Mouse (Mus musculus) frontal cortex, adult 2 months (tissue): ENCODE data around the gene Mau2. TPM values are rescaled to one million over a fixed set of nuclear protein-coding genes. Genes with fewer than 3 reads are reported as not detected.
"Not testable (repeated sequence)": the region's sequence is repeated elsewhere in the genome, so short reads cannot be mapped to it uniquely, and the experiment has no call there.

Experiments used
- DNase-seq, 2 experiments: peaks; one replicate each; pipeline ENCODE4 v3.0.0; 2022; ENCODE audit warnings: low spot score in 1 of 2; ENCODE audit errors: extremely low spot score in 1 of 2
- polyA plus RNA-seq: library from polyadenylated mRNA; depleted of rRNA; stranded (reverse); fragments of >200 nt; gene quantifications from 2 replicates; pipeline ENCODE4 v1.2.3, GENCODE M21; 2012; rRNA removed

Gene Mau2
- 93.1 and 102 TPM in 2 replicates for polyA plus RNA-seq

GRCm38 (mm10) chr8:70042583-70043455 lies at the start of gene Mau2, which contains the start of gene Sugp1:
Mau2 (minus strand) TSS chr8:70042734.
Sugp1 (plus strand) TSS chr8:70042813.
- DNase-seq = peak; percentile 89 to 95

- DNase-seq = no peak
Observed at GRCm38 (mm10) chr8:70089296-70089960, 46.9 kb upstream of the Mau2 start.

GRCm38 (mm10) chr8:70087836-70088650 lies 45.5 kb upstream of the Mau2 start:
- DNase-seq = peak in 1 of 2 experiments; percentile 76

- DNase-seq = no peak
Observed at GRCm38 (mm10) chr8:70087237-70087636, 44.7 kb upstream of the Mau2 start.

- DNase-seq = no peak
Observed at GRCm38 (mm10) chr8:70086151-70086550, 43.6 kb upstream of the Mau2 start.

GRCm38 (mm10) chr8:70084191-70085065 lies 41.9 kb upstream of the Mau2 start:
- DNase-seq = no peak

GRCm38 (mm10) chr8:70083285-70083684 lies 40.8 kb upstream of the Mau2 start, which contains the start of gene Hapln4:
Hapln4 (plus strand) TSS chr8:70083457.
- DNase-seq = peak in 1 of 2 experiments; percentile 71

GRCm38 (mm10) chr8:70081976-70082375 lies 39.4 kb upstream of the Mau2 start:
- no peak for DNase-seq

- DNase-seq = no peak
Observed at GRCm38 (mm10) chr8:70073682-70074081, 31.1 kb upstream of the Mau2 start.

GRCm38 (mm10) chr8:70073120-70073519 lies 30.6 kb upstream of the Mau2 start:
- no peak for DNase-seq

- no peak for DNase-seq
Observed at GRCm38 (mm10) chr8:70072441-70073069, 30.0 kb upstream of the Mau2 start, which contains the start of gene Tm6sf2. Tm6sf2 (plus strand) TSS chr8:70072924.

GRCm38 (mm10) chr8:70071836-70072440 lies 29.4 kb upstream of the Mau2 start:
- DNase-seq = no peak

- no peak for DNase-seq
Observed at GRCm38 (mm10) chr8:70057721-70058120, 15.2 kb upstream of the Mau2 start.

- not testable (repeated sequence) for DNase-seq
Observed at GRCm38 (mm10) chr8:70050434-70050833, 7.9 kb upstream of the Mau2 start.

- no peak for DNase-seq
Observed at GRCm38 (mm10) chr8:70049662-70050061, 7.1 kb upstream of the Mau2 start.

- no peak for DNase-seq
Observed at GRCm38 (mm10) chr8:70043996-70044395, 1.5 kb upstream of the Mau2 start.

GRCm38 (mm10) chr8:70041885-70042546 lies 518 bp downstream of the Mau2 start:
- DNase-seq = peak in 1 of 2 experiments; percentile 19

- DNase-seq = no peak
Observed at GRCm38 (mm10) chr8:70037994-70038393, 4.5 kb downstream of the Mau2 start.
